Mouse (Mus musculus): ENCODE data around the gene Med12l. TPM values are rescaled to one million over a fixed set of nuclear protein-coding genes. Genes with fewer than 3 reads are reported as not detected.

Med12l gene
- polyA plus RNA-seq, 1 experiment from 2014 or later, result 4.9 TPM

GRCm38 (mm10) chr3:59157048-59157447 lies 151.4 kb downstream of the Med12l start:
- H3K27ac ChIP-seq, result no peak overlapping the region
- no peak for ATAC-seq (ENCODE audit: low FRiP score)
- no peaks in the 10 kb centered on the region for H3K36me3 ChIP-seq
- no peak overlapping the region for H3K9ac ChIP-seq
- no peaks in the 10 kb centered on the region for H3K4me1 ChIP-seq
- WGBS, result 92% methylated on average over 5 of the region's 5 CpGs
- no peak overlapping the region for H3K4me3 ChIP-seq
- no peaks in the 10 kb centered on the region for H3K27me3 ChIP-seq
- no peaks in the 10 kb centered on the region for H3K9me3 ChIP-seq (replicated peaks)
- H3K4me2 ChIP-seq (replicated peaks), result no peak overlapping the region

DNA sequence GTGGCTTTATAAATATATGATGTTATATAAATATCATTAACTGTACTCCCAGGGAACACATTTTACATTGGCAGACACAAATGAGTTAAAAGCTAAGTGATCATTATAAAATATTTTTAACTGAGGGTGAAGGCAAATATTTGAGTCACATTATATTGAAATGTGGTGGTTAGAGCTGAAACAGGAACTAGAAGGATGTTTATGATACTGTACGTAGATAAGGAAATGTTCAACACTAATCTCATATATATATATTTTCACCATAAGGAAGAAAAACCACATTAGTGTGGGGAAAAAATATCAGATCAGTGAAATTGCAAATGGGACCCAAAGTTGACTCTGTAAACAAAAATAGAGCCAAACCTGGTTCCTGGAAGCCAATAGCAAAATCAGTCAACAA lies 154.8 kb downstream of the Med12l start:
- ATAC-seq (ENCODE audit: low FRiP score), result no peak
- H3K4me3 ChIP-seq, result no peak overlapping the region
- H3K4me2 ChIP-seq (replicated peaks), result no peak overlapping the region
- no peaks in the 10 kb centered on the region for H3K4me1 ChIP-seq
- H3K9ac ChIP-seq, result no peak overlapping the region
- no peaks in the 10 kb centered on the region for H3K27me3 ChIP-seq
- H3K27ac ChIP-seq, result no peak overlapping the region
- H3K9me3 ChIP-seq (replicated peaks), result no peaks in the 10 kb centered on the region
- 96% methylated on average over 1 of the region's 1 CpGs for WGBS
- H3K36me3 ChIP-seq, result no peaks in the 10 kb centered on the region

DNA sequence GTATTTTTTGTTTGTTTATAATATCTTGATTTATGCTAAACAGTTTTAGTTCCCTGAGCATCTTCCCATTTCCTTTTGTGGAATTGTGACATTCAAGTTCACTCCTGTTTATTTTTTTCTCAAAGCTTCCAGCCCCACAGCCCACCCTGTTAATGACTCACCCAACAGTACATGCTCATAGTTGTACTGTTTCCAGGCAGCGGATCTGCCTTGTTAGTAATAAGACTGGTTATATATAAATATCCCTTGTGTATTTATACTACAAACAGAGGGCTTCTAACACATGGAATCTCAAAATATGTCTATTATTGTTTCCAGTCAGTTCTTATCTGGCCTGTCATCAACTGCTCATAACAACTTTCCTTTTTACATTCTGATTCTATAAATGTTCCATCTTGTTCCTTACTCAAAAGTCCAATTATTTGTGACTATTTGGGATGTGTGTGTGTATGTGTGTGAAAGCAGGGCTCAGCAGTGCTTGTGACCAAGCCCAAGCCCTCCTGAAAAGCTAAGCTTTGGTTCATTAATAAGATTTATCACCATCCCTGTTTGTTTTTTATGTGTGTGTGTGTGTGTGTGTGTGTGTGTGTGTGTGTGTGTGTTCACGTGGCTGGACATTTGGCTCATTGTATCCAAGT lies 161.9 kb downstream of the Med12l start:
- H3K4me2 ChIP-seq (replicated peaks), result no peak overlapping the region
- no peaks in the 10 kb centered on the region for H3K27me3 ChIP-seq
- ATAC-seq (ENCODE audit: low FRiP score), result no peak
- 87% methylated on average over 2 of the region's 2 CpGs for WGBS
- H3K4me3 ChIP-seq, result no peak overlapping the region
- no peaks in the 10 kb centered on the region for H3K4me1 ChIP-seq
- H3K27ac ChIP-seq, result no peak overlapping the region
- no peaks in the 10 kb centered on the region for H3K9me3 ChIP-seq (replicated peaks)
- no peaks in the 10 kb centered on the region for H3K36me3 ChIP-seq
- no peak overlapping the region for H3K9ac ChIP-seq

GRCm38 (mm10) chr3:59168476-59168875 lies 162.9 kb downstream of the Med12l start:
- H3K4me1 ChIP-seq, result no peaks in the 10 kb centered on the region
- H3K27me3 ChIP-seq, result no peaks in the 10 kb centered on the region
- H3K9me3 ChIP-seq (replicated peaks), result no peaks in the 10 kb centered on the region
- WGBS, result 90% methylated on average over 6 of the region's 6 CpGs
- no peak overlapping the region for H3K9ac ChIP-seq
- no peak overlapping the region for H3K27ac ChIP-seq
- ATAC-seq (ENCODE audit: low FRiP score), result no peak
- H3K4me3 ChIP-seq, result no peak overlapping the region
- H3K4me2 ChIP-seq (replicated peaks), result no peak overlapping the region
- H3K36me3 ChIP-seq, result no peaks in the 10 kb centered on the region

DNA sequence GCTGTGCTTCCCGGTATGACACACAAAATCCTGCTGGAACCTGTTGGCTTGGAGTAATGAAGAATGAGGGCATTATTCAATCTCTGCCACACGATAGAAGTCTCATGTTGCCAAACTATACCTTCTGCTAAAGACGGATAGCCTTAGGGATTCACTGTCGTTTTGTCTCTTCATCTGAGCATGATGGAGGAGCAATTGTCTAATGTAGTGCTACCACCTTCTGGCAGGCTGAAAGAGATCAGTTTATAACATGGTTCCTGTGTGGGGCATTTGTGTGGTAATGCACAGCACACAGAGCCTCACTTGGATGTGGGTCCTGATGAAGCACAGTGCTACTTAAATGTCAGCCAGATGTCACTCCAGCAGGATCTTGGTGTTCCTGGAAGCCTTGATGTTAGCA lies 163.6 kb downstream of the Med12l start:
- Histone ChIP-seq H3K9me3 (replicated peaks) (no peaks in the 10 kb centered on the region), H3K4me1 (no peaks in the 10 kb centered on the region), H3K4me2 (replicated peaks) (no peak overlapping the region), H3K4me3 (no peak overlapping the region), H3K27me3 (no peaks in the 10 kb centered on the region), H3K9ac (no peak overlapping the region), H3K36me3 (no peaks in the 10 kb centered on the region), H3K27ac (no peak overlapping the region)
- 72% methylated on average over 4 of the region's 4 CpGs for WGBS
- no peak for ATAC-seq (ENCODE audit: low FRiP score)

- no peak overlapping the region for H3K27ac ChIP-seq
- no peaks in the 10 kb centered on the region for H3K36me3 ChIP-seq
- H3K9ac ChIP-seq, result no peak overlapping the region
- H3K4me2 ChIP-seq (replicated peaks), result no peak overlapping the region
- WGBS, result 67% methylated on average over 2 of the region's 2 CpGs
- no peak for ATAC-seq (ENCODE audit: low FRiP score)
- no peaks in the 10 kb centered on the region for H3K27me3 ChIP-seq
- H3K9me3 ChIP-seq (replicated peaks), result no peaks in the 10 kb centered on the region
- H3K4me1 ChIP-seq, result no peaks in the 10 kb centered on the region
- H3K4me3 ChIP-seq, result no peak overlapping the region
Measured at GRCm38 (mm10) chr3:59169921-59170627, 164.4 kb downstream of the Med12l start.

GRCm38 (mm10) chr3:59174426-59175154 lies 169.0 kb downstream of the Med12l start:
- Histone ChIP-seq H3K27ac (no peak overlapping the region), H3K27me3 (no peaks in the 10 kb centered on the region), H3K36me3 (no peaks in the 10 kb centered on the region), H3K4me2 (replicated peaks) (no peak overlapping the region), H3K4me3 (no peak overlapping the region), H3K9me3 (replicated peaks) (no peaks in the 10 kb centered on the region), H3K4me1 (no peaks in the 10 kb centered on the region), H3K9ac (no peak overlapping the region)
- ATAC-seq (ENCODE audit: low FRiP score), result no peak
- 86% methylated on average over 6 of the region's 6 CpGs for WGBS

GRCm38 (mm10) chr3:59175234-59175633 lies 169.6 kb downstream of the Med12l start:
- no peaks in the 10 kb centered on the region for H3K9me3 ChIP-seq (replicated peaks)
- H3K9ac ChIP-seq, result no peak overlapping the region
- ATAC-seq (ENCODE audit: low FRiP score), result 0 out of 2 replicates have a peak, but pooled peaks have one; percentile 46
- H3K27ac ChIP-seq, result no peak overlapping the region
- no peaks in the 10 kb centered on the region for H3K27me3 ChIP-seq
- WGBS, result 51% methylated on average over 5 of the region's 5 CpGs
- H3K4me2 ChIP-seq (replicated peaks), result no peak overlapping the region
- no peaks in the 10 kb centered on the region for H3K4me1 ChIP-seq
- H3K36me3 ChIP-seq, result no peaks in the 10 kb centered on the region
- H3K4me3 ChIP-seq, result no peak overlapping the region

- H3K36me3 ChIP-seq, result no peaks in the 10 kb centered on the region
- H3K4me1 ChIP-seq, result 0 out of 2 replicates have a peak, but pooled peaks cover 2% of the 10 kb centered on the region
- H3K4me2 ChIP-seq (replicated peaks), result no peak overlapping the region
- 63% methylated on average over 5 of the region's 5 CpGs for WGBS
- H3K4me3 ChIP-seq, result no peak overlapping the region
- H3K27ac ChIP-seq, result no peak overlapping the region
- H3K9me3 ChIP-seq (replicated peaks), result no peaks in the 10 kb centered on the region
- no peak overlapping the region for H3K9ac ChIP-seq
- H3K27me3 ChIP-seq, result no peaks in the 10 kb centered on the region
- ATAC-seq (ENCODE audit: low FRiP score), result no peak
Measured at GRCm38 (mm10) chr3:59176871-59177270, 171.2 kb downstream of the Med12l start.

DNA sequence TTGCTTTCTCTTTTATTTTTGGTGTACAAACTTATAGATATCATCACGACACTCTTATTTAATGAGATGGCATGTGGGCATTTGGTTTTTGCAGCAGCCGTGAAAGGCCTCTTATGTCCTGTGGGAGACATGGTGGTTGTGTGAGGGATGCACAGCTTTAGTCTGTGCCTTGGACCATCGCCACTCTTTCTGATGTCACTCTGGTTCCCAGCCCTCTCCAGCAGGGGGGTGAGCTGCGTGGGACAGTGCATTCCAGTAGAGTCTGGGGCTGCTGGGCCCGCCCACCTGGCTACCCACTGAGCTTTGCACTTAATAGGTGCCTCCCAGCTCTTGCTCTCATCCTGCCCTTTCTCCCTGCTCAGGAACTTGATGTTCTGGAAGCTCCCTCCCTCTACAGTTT lies 175.5 kb downstream of the Med12l start:
- Histone ChIP-seq H3K4me2 (replicated peaks) (no peak overlapping the region), H3K4me3 (no peak overlapping the region), H3K36me3 (no peaks in the 10 kb centered on the region), H3K27ac (no peak overlapping the region), H3K9me3 (replicated peaks) (no peaks in the 10 kb centered on the region), H3K4me1 (0 out of 2 replicates have a peak, but pooled peaks cover 2% of the 10 kb centered on the region), H3K9ac (no peak overlapping the region), H3K27me3 (no peaks in the 10 kb centered on the region)
- WGBS, result 66% methylated on average over 5 of the region's 5 CpGs
- no peak for ATAC-seq (ENCODE audit: low FRiP score)

- no peaks in the 10 kb centered on the region for H3K9me3 ChIP-seq (replicated peaks)
- no peak overlapping the region for H3K9ac ChIP-seq
- no peaks in the 10 kb centered on the region for H3K27me3 ChIP-seq
- no peak overlapping the region for H3K27ac ChIP-seq
- H3K4me2 ChIP-seq (replicated peaks), result no peak overlapping the region
- no peaks in the 10 kb centered on the region for H3K36me3 ChIP-seq
- no peak overlapping the region for H3K4me3 ChIP-seq
- no peak for ATAC-seq (ENCODE audit: low FRiP score)
- H3K4me1 ChIP-seq, result 0 out of 2 replicates have a peak, but pooled peaks cover 2% of the 10 kb centered on the region
Measured at GRCm38 (mm10) chr3:59182129-59182528, 176.5 kb downstream of the Med12l start.

GRCm38 (mm10) chr3:59185662-59186061 lies 180.0 kb downstream of the Med12l start:
- Histone ChIP-seq H3K36me3 (no peaks in the 10 kb centered on the region), H3K9ac (no peak overlapping the region), H3K9me3 (replicated peaks) (no peaks in the 10 kb centered on the region), H3K4me3 (no peak overlapping the region), H3K4me2 (replicated peaks) (no peak overlapping the region), H3K27ac (no peak overlapping the region), H3K27me3 (no peaks in the 10 kb centered on the region), H3K4me1 (0 out of 2 replicates have a peak, but pooled peaks cover 2% of the 10 kb centered on the region)
- ATAC-seq (ENCODE audit: low FRiP score), result no peak
- 84% methylated on average over 4 of the region's 4 CpGs for WGBS
